Mouse (Mus musculus): ENCODE measurements at regions not wholly inside any gene's neighbourhood (a gene's known extent, or its start where the extent isn't known, plus 50 kb on each side); places are given as distances from the start of the nearest gene placed in this dataset.

DNA sequence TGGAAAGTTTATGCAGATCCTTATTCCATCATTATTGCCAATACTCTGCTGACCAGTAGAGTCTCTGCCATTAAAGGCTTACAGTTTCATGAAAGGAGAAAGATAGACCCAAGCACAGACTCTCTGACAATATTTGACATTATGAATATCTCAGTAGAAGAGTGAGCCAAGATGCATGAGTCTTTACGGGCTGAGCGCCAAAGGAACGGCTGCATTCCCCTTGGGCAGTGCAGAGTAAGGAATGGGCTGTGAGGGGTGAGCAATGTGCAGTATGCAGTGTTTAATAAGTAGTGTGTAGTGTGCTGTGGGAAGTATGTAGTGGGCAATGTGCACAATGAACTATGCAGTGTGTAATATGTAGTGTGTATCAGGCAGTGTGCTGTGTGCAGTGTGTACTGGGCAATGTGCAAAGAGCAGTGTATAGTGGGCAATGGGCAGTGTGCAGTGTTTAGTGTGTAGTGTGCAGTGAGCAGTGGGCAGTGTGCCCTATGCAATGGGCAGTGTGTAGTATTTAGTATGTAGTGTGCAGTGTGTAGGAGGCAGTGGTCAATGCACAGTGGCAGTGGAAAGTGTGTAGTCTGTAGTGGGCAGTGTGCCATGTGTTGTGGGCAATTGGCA lies 671.8 kb downstream of the 5730522E02Rik start:
- DNase-seq, result peak; percentile 37

DNA sequence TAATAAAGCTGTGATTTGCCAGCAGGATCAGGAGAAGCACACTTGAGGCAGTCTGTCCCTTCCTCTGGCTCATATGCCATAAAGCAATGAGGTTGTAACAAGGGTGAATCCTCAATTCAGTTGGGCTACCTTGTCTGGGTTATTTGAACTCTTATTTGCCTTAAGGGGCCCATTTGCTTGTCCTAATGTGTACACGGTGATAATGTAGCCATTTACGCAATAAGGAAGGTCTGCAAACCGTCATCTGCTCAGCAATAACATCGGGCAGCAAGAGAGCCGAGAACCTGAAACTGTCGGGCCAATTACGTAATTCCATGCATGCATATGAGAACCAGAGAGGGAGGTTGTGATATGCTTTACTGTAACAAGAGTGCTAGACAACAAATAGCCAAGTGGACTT lies 674.5 kb downstream of the 5730522E02Rik start:
- no peak for DNase-seq

DNA sequence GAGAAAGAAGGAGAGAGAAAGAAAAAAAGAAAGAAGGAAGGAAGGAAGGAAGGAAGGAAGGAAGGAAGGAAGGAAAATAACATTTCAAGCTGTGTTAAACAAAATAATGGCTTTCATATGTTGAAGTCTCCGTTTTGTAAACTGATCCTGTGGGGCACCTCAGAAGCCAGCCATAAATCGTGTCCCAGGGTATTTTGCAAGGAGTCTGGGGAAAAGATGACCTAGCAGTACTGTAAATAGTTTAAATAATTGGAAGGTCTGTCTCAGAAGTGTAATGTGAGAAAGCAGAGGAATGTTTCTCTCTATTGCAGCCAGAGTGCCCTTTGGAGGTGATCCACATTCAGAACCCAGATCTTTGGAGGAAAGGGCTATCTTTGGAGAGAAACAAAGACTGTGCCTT lies 677.5 kb downstream of the 5730522E02Rik start:
- no peak for DNase-seq

DNA sequence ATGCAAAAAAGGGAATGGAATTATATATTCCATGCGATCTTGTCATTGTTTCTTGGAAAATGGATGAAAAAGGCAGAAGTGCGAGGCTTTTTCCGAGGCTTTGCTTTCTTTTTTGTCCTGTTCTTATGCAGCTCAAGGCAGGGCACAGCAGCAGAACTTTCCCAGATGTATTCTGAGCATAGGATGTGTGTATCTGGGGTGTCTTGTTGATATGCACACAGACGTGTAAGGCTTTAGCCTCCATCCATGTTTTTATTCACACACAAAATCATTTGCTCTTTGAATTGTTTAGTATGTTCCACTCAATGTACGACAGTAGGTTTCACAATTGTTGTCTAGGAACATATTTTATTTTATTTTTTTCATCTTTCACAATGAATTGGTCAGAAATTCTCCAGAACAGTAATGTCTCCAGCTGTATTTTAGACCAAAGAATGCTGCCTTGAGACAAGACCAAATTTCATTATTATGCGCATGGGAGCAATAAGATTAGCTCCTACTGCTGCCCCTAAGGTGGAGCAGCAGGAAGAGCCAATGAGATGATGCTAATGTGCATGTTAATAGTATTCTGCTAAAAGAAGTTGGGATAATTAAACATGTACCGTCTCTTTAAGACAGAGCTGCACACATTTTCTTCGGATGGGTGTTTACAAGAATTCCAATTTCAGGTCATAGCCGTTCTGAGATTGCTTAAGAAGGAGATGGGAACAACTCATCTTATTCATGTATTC lies 678.7 kb downstream of the 5730522E02Rik start:
- no peak for DNase-seq

DNA sequence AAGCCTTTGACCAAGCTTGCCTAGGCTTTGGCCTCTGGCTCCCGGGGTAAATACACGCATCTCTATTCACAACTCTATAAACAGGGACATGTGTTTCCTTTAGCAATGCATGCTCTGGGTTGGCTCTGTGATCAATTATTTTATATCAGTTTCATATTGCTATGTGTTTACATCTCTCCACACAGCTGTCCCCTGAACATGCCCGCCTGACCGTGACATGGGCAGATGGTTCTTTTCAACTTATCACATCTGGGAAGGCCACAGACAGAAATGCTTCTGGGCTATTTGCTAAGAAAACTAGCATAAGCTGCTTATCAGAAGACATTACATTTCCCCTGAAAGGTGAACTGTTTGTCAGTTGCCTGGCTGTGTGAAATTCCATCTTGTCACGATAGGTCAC lies 682.5 kb downstream of the 5730522E02Rik start:
- DNase-seq, result no peak

DNA sequence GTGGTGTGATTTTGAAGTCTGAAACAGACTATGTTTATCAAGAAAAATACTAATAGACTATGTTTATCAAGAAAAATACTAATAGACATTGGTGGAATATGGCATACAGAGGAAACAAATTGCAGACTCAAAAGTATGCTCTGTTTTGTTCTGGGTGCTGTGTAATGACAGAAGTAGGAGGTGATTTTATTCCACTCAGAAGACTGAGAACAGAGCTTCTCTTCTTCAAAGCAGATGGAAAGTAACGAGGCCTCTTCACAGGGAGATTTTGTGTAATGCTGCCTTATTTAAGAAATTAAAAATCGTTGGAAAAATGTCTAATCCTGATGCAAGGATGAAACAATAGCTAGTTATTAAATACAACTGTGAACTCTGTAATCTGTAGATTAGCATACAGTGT lies 691.7 kb downstream of the 5730522E02Rik start:
- DNase-seq, result no peak

DNA sequence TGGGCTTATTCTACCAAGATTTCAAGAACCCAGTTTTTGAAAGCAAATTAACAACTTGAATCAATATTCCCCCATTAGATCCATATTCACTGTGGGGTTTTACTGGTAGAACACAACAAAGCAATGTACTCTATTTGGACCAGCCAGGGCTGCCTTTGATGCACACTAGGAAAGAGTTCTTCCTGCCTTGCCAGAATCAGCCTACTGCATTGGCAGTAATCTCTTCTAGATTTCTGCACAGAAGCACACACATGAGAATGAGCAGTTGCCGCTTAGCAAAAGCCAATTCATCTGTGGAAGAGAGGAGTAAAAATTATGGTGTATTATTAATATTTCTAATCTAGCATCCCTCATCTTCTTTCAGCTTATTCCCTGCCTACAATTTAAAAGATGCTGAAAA lies 692.4 kb downstream of the 5730522E02Rik start:
- no peak for DNase-seq

DNA sequence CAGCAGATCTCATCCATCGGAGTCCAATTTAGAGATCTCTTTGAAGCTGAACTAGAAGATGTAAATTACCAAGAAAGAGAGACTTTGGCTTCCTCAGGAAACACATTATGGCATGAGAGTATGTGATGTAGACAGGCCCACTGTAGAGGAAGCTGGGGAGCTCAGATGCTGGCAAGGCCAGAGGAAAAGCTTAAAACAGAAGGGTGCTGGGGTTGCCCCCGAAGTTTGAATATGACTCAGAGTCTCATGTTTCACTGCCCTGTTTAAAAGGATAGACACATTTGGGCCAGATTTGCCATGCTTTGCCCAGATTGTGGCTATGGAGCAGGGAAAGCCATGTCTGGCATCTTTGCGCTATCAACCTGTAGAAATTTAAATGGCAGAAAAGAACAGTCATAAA lies 705.1 kb downstream of the 5730522E02Rik start:
- no peak for DNase-seq

DNA sequence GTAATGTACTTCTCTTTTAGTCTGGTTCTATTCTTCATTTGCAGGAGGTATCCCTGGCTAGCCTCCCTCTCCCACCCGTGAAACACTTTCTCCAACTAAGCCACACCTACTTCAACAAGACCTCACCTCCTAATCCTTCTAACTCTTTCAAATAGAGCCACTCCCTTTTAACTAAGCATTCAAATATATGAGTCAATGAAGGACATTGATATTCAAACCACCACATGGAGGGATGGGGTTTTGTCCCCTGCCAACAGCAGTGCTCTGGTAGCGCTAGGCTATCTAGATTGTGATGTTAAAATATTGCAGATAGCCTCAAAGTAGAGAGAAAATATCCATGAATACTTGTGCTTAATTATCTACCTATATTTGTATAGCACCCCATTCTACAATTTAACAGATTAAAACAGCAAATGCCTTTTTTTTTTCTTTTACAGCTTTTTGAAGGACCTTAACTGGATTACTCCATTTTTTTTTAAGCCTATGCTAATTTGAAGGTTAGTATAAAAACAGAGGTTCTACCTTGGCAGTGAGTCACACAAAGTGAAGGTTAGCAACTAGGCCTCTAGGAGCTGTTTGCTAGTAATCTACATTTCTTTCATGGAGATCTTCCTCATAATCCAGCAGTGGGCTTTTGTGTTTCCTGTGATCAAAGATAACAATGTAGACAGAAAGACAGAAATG lies 736.7 kb downstream of the 5730522E02Rik start:
- no peak for DNase-seq

DNA sequence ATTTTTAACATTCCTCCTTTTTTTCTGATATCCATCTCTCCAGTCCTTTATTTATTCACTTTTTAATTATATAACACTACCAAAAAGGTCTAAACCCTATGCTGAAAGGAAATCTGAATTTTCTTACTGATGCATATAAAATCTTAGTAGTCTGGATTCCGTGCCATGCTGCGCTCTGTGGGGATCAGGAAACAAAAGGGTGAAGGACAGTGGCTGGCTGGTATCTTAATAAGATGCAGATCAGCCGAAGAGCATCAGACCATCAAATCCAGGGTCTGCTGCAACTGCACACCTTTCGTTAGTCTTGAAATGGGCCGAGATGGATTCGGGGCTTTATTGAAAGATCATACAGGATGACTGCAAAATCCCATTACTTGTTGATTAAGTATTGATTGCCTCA lies 740.7 kb downstream of the 5730522E02Rik start:
- DNase-seq, result no peak

DNA sequence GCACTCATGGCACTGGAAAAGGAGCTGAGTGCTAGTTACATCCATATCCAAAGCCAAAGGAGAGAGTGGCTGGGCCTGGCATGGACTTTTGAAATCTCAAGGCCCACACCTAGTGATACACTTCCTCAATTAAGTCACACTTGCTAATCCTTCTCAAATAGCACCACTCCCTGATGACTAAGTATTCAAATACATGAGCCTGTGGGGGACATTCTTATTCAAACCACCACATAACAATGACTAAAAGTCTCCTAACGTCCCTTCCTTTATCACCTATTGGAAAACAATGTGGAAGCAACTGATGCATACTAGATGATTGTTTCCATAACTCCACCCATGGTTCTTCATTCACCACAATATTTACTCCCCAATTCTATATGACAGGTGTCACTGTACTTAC lies 773.4 kb downstream of the 5730522E02Rik start:
- DNase-seq, result no peak

DNA sequence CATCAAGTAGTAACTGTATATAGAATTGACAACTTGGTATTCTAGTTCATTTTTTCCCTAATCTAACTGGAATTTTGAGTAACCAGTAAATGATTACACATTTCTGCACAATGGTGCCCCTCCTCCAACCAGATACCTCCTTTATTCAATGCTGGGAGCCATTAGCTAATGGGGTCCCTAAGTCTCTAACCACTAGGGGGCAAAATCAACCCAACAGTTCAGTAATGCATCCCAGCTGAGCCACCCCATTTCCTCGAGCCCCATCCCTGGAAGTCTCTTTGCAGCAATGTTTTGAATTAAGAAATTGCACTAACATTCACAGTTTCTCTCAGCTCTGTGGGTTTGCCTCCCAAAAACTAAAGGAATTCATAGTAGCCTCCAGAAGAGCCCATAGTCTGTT lies 774.9 kb downstream of the 5730522E02Rik start:
- no peak for DNase-seq

DNA sequence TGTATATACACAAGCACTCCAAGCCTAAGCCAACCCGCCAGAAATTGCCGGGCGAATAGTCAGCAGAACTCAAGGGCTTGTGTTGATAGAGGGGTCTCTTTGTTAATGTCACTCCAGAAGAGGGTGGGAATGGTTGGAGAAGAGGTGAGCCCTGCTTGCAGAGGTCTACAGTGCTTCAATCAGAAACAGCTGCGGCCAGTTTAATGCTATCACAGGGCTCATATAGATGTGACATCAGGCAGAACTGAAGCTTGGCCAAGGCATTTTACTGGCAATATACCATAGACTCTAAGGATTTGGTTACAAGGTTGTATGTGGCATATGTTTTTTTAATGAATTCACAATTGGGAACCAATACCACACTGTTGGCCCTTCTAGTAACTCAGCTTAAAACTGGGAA lies 787.4 kb downstream of the 5730522E02Rik start:
- no peak for DNase-seq

DNA sequence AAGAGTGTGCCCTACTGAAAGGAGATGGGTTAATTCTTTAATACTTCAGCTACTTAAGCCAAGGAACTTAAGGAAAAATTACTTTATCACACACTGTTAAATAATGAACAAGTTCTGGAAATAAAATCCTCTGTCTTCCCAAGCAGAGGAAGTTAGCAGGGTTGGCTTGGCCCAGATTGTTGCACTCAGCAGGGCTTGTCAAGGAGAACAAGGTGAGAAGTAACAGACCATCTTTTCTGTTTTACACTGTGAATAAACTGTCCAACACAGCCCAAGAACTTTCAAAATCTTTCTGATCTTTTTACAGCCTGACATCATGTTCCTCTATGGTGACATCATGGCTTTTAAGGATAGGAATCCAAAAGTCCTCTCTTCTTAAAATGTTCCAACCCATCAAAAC lies 789.1 kb downstream of the 5730522E02Rik start:
- no peak for DNase-seq

DNA sequence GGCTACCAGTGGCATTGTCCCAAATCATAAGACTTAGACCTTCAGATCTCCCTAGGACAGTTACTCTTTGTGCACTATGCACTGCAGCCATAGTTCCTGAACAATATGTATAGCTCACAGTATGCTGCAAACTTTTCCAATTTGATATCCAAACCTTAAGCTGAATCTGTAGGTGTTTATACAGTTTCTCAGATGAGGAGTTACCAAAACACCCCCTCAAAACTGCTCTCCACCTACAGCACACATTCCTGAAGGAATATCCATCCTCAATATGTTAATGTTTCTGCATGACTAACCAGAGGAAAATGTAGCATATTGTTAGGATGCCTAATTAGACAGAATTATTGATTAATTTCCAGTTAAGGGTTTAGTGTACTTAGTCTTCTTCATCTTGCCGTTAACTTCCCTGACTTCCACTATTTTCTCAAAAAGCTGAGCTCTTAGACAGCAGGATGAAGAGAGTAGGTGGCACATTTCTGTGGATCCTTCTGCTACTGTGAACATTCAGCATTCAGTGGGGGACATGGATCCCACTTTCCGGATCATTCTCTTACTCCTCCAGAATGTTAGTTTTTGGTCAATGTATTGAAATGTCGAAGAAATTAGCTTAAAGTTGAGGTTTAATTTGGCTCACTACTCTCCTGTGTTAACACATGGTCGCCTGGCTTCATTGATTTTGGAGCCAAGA lies 800.0 kb downstream of the 5730522E02Rik start:
- no peak for DNase-seq

DNA sequence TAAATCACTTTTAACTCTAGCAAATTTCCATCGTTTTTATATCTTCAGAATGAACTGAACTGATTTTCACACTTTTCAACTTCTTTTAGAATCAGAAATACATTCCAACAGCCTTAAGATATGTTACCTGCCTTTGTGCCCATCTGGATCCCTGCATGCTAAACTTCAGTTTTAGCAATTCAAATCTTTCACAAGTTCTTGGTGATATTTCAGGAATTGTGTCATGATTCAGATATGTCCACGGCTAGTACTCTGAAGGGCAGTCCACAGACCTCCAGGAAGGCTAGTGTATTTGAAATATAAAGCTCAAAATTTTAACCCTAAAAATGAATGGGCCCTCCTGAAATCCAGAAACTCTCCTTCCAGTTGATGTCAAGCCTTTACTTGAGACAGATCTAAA lies 818.9 kb downstream of the 5730522E02Rik start:
- DNase-seq, result no peak

DNA sequence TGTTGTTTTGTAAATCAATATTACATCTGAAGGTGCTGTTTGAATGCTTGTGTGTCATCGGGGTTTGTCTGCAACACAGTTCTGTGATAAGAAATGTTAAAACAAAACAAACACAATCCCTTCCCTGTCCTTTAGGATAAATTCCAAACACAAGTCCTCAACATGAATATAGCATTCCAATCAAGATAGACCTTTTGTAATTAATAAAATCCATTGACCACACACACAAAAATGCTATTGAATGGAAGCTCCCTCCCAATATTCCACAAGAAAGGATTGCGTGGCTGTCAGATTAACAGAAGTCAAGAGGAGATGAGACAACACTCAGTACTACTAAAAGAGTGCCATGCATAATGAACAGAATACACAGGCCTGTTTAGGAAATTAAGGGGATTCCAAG lies 843.5 kb downstream of the 5730522E02Rik start:
- no peak for DNase-seq

DNA sequence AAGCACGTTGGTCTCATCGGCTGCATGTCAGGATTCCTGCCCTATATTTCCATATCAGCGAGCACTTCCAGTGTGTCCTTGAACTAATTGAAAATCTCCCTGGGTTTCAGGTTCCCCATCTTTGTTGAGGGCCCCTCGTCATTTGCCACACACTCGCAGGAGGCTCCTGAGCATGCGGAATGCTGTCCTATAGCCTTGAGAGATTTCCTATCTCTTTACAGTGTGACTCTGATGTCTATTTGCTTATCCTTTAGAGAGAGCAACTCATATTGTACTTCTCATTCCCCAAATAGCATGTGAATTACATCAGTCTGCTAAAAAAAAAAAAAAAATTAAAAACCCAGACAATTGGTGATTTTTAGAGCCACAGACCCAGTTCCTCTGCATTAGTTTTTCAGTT lies 845.1 kb downstream of the 5730522E02Rik start:
- no peak for DNase-seq

DNA sequence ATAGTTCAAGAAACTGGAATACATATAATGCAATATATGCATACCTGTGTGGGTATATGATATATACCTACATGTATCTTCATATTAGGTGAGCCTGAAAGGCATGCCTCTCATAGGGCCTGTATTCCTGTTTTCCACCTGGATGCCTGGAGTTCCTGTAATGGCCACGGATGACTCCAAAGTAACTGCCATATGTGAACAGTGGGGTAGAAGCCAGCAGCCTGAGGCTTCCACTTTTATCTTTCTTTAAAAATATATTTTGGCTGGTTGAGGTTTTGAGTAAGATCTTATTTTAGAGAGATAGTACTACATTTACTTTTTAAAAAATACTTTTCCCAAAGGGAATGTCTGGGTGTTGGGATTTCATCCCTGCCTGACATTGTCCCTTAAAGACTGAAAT lies 850.8 kb downstream of the 5730522E02Rik start:
- DNase-seq, result no peak

DNA sequence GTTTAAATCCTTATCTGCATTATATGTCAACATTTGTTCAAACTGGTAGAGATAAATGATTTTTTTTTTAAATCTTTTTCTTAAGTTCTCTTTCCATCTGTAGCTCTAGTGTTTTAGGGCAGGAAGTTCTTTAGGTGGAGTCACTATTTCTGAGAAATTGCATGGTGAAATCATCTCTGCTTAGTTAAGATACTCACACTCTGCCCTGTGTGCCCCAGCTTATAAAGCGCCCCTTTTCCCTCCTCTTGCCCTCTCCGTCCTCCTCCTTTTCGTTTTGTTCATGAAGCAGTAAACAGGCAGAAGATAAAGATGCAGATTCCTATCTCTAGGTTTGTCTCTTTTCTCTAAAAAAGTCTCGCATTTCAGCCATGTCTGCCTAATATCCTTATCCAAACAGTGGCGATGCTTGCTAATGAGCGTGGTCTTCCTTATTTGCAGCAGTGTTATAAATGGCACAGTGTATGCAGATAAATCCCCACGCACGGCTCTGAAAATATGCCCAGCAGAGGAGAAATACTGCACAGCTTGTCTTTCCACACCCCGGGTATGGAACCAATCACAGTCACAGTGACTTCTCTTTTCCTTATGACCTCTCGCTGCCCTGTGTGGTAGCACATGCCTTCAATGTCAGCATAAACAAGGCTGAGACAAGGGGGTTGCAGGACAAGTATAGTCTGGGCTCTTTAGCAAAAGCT lies 852.7 kb downstream of the 5730522E02Rik start:
- no peak for DNase-seq

DNA sequence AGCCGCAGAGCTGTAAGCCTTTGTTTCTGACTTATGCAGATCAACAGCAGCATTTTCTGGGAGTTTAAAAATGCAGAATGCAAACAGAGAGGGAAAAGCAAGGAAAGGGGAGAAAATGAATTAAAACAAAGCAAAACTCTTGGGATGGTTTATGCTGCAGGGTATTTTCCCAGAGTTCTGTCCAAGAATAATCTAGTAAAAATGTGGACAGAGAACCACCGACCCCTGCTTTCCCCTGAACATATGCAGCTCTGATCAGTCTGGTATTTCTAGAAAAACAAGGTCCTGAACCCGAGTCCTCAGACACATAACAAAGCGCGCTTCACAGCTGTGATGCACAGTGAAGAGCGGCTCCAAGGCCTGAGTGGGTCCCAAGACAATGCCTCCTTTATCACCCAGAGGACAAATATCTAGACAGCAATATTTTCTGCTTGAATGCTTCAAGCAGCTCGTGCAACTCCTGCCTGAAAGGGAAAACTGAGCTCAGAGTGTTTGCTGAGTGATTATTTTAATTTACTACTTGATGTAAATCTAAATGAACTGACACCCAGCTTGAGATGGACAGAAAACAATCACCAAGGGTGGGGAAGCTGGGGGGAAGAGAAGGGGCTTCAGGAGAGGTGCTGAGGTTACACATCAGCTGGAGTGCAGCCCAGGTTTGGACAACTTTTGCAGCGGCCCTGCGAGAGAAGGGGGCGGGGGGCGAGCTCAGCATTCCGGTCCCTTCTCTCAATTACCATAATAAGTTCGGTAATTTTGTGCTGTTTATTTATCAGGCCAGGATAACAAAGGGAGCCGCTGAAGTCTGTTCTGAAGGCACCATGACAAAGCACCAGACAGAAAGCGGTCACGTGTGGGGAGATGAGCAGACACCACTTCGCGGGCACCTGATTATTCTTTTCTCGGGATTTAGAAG lies 853.6 kb downstream of the 5730522E02Rik start:
- no peak for DNase-seq

DNA sequence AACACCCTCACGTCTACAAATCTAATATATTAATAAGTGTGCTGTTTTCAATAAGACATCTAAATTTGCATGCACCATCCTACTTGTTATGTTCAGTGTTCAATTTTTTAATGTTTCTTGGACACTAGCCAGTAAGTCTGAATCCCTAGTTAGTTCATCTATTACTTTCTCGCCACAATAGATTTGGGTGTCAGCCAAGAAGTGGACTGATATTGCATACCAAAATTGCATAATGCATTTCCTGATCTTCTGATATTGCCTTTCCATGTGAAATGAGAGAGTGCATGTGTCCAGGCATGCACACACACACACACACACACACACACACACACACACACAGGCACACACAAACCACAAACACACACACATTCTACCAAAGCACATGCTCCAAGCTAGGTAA lies 874.9 kb downstream of the 5730522E02Rik start:
- no peak for DNase-seq

Data from heart, postnatal 4 days (tissue).